In the genomic region with DNA sequence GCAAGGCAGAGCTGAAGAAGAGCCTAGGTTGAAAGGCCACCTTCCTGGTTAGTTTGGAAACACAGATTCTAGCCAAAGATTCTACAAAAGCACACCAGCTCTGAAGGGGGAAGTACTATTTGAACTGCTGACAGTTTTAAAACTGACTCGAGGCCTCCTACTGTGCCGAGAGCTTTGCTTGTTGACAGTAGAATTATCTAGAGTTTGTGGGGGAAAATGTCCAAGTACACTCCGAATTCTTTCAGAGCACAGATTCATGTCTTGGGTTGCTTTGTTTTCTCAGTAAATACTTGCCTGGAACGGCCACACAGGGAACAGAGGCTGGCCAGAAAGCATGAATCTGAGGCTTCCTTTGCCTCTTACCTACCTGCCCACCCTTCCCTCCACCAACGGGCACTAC, we compare ENCODE assay signal across 11 mouse cellular contexts.
DNase-seq lines count a peak whose midpoint lies in the region; ATAC-seq lines count a peak whose summit lies in the region.
"Had no signal": no experiment of that assay in that cellular context is flagged by ENCODE, and none has a peak within 500 bp of the region (broad histone marks: within the 10 kb centered on the region; RNA-seq: fewer than 3 reads in every experiment).

No protein-coding gene starts in this region.

- no peaks in the 10 kb centered on the region for H3K27me3 ChIP-seq in kidney, embryonic 14.5 days (ENCODE audit: control insufficient read depth, insufficient read depth, low read length)
- H3K27me3 ChIP-seq: heart, embryonic 12.5 days; hindbrain, embryonic 15.5 days; limb, embryonic 12.5 days had no signal

- 30% methylated on average over 5 of the region's 5 CpGs for WGBS in kidney, embryonic 14.5 days

- peak; percentile 2 for DNase-seq in kidney, adult 18-20 months
- peak; percentile 6 for DNase-seq in ovary, adult 18-20 months (ENCODE audit: low spot score)
- DNase-seq in ovary, postnatal 36 days (ENCODE audit: low spot score), result no peak
- peak; percentile 28 for DNase-seq in fibroblast of lung, adult 2 months (ENCODE audit: low read depth)
- no peak for DNase-seq in right cerebral cortex, postnatal 4 days
- no peak for DNase-seq in gastrocnemius, postnatal 25 days
- DNase-seq: thymus, adult 18-20 months had no signal

- H3K9me3 ChIP-seq in kidney, embryonic 14.5 days (ENCODE audit: control insufficient read depth, low read length), result no peaks in the 10 kb centered on the region
- H3K9me3 ChIP-seq: heart, embryonic 12.5 days; hindbrain, embryonic 15.5 days; limb, embryonic 12.5 days had no signal

- H3K4me3 ChIP-seq in kidney, embryonic 14.5 days (ENCODE audit: low read length), result no peak overlapping the region
- H3K4me3 ChIP-seq: heart, embryonic 12.5 days; hindbrain, embryonic 15.5 days; limb, embryonic 12.5 days had no signal

- H3K36me3 ChIP-seq in kidney, embryonic 14.5 days (ENCODE audit: control insufficient read depth, insufficient read depth, low read length), result no peaks in the 10 kb centered on the region
- H3K36me3 ChIP-seq: hindbrain, embryonic 15.5 days had no signal

- no peak overlapping the region for H3K27ac ChIP-seq in kidney, embryonic 14.5 days (ENCODE audit: low read depth, low read length)
- H3K27ac ChIP-seq: hindbrain, embryonic 15.5 days; limb, embryonic 12.5 days had no signal

- no peak overlapping the region for H3K4me2 ChIP-seq in kidney, embryonic 14.5 days (replicated peaks; ENCODE audit: low read depth, low read length)
- H3K4me2 ChIP-seq: heart, embryonic 12.5 days; hindbrain, embryonic 15.5 days; limb, embryonic 12.5 days had no signal

- H3K4me1 ChIP-seq in kidney, embryonic 14.5 days (ENCODE audit: control insufficient read depth, insufficient read depth, low read length), result peaks cover 13% of the 10 kb centered on the region; the same call in 1 of the 2 replicates
- H3K4me1 ChIP-seq: hindbrain, embryonic 15.5 days; limb, embryonic 12.5 days had no signal

- no peak for ATAC-seq in kidney, embryonic 14.5 days (ENCODE audit: low FRiP score, low TSS enrichment)

- no peak overlapping the region for H3K9ac ChIP-seq in kidney, embryonic 14.5 days (ENCODE audit: low read depth, low read length)
- H3K9ac ChIP-seq: heart, embryonic 12.5 days; hindbrain, embryonic 15.5 days; limb, embryonic 12.5 days had no signal

Comparison
In these comparisons a context has a peak if more than half of its experiments do, and no peak if none do; other contexts are left out.
1. DNase-seq: peak in kidney, adult 18-20 months (single experiment), ovary, adult 18-20 months (single experiment) and fibroblast of lung, adult 2 months (single experiment); none in ovary, postnatal 36 days (single experiment), right cerebral cortex, postnatal 4 days (single experiment) and gastrocnemius, postnatal 25 days (single experiment).